Mouse (Mus musculus) frontal cortex, postnatal 25 days (tissue): ENCODE measurements around the gene Mtg2.

Source experiments
- DNase-seq, 2 experiments: peaks; one replicate each; pipeline ENCODE4 v3.0.0; 2022; ENCODE audit warnings: low spot score in 2 of 2

Mtg2 gene

DNA sequence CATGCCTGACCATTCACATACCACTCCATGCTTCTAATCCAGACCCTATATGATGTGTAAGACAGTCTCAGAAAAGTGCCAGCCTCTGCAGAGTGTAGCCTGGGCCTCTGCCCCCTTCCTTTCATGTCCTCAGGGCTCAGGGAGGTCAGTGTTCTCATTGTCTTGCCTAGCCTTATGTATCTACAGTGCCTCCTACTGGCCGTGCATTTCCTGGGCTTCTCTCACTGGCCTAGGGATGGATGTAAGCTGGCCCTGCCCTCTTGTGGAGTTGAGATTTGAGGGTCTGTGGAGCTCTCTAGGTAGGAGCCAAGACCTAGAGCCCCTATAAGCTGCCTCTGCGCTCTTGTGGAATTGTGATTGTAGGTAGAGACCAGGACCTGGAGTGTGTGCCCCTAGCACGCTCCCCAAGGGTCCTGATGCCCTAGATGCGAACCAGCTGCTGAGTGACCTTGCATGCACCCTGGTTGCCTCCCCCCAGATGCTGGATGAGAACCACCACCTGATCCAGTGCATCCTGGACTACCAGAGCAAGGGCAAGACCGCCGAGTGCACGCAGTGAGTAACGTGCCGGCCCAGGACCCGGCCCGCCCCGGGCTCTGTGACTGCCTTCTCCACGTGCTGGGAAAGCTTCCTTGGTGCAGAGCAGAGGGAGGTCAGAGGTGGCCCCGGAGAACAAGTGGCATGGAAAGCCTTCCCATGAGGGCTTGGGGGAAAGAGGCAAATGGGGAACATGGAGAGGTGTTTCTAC, 18.2 kb upstream of the Mtg2 start:
- DNase-seq, result no peak

DNA sequence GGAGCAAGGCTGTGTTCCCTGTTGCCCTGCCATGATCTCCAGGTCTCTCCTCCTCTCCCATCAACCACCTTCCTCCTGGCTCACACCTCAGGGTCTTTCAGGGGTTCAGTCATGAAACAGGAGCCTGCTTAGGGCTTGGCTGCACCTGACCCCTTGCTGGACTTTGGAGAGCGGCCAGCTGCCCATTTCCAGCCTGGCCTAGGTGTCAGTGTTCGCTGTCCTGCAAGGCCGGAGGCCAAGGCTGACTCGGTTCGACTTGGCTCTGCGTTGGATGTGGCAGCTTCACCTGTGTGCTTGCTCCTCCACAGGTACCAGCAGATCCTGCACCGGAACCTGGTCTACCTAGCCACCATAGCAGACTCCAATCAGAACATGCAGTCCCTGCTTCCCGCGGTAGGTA, 17.4 kb upstream of the Mtg2 start:
- no peak for DNase-seq

GRCm38 (mm10) chr2:180063338-180064131, 6.9 kb upstream of the Mtg2 start:
- DNase-seq, result no peak

DNA sequence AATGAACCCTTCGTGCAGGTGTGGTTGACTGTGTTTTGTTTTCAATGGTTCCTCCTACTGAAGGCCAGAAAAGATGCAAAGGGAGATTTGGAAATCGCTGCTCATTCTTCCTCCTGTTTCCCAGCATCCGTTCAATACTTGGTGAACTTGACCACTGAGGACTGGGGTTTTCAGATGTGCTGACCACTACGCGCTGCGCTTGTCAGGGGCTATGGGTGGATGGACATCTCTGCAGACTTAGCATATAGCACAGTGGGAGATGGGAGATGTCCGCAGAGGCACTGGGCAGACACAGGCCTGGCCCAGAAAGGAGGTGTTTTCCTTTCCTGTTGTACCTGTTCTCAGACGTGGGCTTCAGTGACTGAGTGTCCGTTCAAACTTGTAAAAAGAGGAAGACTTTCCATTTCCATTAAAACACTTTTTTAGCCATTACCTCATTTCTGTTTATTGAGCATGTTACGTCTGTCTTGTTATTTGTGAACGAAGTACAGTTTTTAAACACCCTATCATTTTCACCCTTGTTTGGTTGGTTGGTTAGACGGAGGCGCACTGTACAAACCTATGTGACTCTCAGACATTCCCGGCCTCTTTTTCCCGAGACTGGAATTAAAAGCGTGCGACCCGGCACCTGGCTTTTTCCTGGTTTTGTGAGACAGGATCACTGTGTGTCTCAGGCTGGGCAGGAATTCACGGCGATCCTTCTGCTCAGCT, 463 bp upstream of the Mtg2 start:
- no peak for DNase-seq

DNA sequence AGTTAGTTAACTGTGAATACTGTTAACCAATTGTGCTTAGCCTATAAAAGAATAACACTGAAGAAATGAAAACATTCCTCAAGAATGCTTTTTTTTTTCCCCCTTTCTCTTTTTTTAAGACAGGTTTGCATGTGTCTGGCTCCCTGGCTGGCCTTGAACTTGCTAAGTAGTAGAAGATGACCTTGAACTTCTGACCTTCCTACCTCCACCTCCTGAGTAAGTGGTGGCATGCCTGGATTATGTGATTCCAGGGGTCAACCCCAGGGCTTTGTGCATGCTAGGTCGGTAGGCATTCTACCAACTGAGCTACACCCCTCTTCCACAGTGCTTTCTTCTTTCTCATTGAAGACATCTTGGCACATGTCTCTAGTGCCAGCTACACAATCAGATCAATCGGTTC, 1.3 kb downstream of the Mtg2 start:
- no peak for DNase-seq

DNA sequence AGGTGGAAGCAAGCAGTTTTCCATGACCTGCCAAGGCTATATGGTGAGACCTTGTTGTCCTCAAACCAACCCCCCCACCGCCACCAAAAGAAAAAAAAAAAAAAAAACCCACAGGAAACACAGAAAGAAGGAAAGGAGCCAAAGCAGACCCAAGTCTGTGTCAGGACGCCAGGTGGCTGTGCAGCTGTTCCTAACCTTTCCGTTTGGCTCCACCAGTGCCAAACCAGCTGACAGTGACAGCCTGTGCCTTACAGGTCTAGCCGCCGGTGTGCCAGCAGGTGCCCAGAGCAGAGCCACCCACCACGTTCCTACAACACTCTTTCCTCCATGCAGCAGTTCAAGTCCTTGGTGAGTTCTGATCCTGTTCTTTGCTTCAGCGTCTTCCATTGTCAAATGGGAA, 2.5 kb downstream of the Mtg2 start:
- no peak for DNase-seq

- no peak for DNase-seq
Measured at GRCm38 (mm10) chr2:180077622-180078021, 7.2 kb downstream of the Mtg2 start.

GRCm38 (mm10) chr2:180080680-180081079, 10.3 kb downstream of the Mtg2 start:
- DNase-seq, result no peak

- DNase-seq, result no peak
Measured at GRCm38 (mm10) chr2:180083063-180083462, 12.7 kb downstream of the Mtg2 start.

DNA sequence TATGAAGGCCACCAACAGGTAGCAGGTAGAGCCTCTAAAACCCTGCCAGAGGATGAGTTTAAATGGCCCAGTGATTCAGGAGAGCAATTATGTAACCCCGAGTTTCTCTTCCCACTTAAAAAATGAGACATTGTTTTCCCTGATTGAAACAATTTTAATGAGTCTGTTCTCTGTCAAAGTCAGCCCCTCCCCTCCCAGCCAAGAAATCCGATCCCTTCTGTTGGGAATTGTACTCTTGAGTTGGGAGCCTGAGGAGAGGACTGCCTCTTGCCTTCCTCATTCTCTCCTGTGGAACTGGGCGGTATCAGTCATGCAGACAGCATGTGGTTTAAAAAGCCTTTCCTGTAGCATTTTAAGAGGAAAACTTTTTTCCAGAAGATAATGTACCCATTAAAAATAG, 14.2 kb downstream of the Mtg2 start:
- DNase-seq, result no peak

DNA sequence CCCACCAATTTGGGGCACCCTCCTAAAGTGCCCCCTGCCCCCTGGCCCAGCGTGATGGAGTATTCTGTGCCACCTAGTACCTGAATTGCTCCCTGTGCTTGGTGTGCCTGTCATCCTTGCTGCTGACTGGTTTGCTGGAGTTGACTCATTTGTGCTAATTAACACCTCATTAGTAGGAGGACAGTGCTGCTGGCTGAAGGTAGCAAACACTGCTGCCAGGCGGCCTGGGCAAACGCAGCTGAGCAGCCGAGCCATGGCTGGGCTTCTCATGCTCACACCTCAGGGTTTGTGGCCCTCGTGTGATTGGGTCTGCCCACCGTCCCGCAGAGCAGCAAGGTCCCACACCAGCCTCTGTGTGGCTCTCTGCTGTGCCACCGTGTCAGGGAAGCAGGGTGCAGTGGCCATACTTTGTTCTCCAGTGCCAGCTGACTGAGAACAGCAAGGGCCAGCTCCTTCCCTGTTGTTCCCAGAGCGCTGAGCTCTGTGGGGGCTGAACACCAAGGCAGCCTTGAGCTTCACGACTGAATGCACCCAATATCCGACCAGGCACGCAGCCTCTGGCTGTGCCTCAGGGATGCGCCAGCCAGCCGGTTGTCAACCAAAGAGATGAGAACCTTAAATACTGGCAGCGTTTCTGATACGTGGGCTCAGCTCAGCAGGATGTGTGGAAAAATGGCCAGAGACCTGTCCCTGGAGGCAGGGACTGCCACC, 15.7 kb downstream of the Mtg2 start:
- no peak for DNase-seq

DNA sequence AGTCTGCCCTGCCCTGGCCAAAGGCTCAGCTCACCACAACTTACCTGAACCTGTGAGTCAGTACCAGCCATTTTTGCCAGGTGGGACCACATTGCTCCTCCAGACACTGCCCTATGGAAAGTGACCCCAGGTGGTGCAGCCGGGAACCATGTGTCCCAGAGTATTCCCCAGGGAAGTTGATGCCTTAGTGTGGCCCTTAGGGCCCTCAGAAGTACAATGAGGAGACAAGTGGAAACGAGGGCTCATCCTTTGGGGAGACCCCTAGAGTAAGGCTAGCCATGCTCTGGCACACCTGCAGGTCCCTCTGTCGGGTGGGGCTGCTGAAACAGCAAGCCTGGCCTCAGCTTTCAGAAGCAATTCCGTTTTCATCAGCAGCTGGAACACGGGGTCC, 16.2 kb downstream of the Mtg2 start:
- DNase-seq, result no peak

DNA sequence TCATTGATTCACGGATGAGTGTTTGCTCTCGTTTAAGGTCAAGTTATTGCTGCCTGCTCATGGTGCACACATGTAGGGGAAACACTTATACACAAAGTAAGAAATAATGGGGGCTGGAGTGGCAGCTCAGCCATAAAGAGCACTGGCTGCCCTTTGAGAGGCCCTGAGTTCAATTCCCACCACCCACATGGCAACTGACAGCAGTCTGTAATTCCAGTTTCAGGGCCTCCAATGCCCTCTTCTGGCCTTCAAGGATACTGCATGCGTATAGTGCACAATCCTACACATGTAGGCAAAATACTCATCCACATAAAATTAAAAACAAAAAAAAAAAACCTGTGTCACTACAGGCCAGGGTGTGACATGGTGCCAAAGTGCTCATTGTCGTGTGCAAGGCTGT, 17.1 kb downstream of the Mtg2 start:
- DNase-seq, result no peak

DNA sequence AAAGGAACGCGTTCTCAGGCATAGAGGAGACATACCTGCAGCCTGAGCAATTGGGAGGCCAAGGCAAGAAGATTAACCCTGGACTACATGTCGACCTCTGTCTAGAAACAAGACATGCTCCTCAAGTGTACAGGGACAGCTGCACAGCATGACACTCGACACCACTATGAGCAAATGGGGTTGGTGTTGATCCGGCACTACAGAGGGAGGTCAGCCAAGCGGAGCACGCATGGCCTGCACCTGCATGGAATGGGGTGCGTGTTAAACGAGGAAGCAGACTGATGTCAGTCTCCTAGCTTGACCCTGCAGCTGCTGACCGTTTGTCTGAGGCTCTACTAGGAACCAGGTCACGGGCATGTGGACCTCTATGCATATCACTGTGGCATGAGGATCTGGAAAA, 19.9 kb downstream of the Mtg2 start:
- no peak for DNase-seq

DNA sequence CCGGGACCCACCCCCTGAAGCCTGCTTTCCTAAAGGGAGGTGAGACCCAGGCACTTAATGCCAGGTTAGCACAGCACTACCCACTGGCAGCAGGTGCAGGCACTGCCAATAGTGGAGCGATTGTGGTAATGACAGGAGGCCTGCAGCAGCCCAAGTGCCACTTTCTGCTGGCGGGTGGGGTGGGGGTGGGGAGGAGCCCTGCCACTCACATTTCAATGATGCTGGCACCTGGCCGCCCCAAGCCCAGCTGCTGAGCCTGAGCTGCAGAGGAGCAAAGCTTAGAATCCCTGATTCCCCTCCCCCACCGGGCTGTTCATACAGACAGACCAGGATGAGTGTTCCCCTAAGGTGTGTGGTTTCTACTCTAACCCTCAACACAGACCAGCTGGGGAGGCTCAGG, 25.3 kb downstream of the Mtg2 start:
- DNase-seq, result no peak

DNA sequence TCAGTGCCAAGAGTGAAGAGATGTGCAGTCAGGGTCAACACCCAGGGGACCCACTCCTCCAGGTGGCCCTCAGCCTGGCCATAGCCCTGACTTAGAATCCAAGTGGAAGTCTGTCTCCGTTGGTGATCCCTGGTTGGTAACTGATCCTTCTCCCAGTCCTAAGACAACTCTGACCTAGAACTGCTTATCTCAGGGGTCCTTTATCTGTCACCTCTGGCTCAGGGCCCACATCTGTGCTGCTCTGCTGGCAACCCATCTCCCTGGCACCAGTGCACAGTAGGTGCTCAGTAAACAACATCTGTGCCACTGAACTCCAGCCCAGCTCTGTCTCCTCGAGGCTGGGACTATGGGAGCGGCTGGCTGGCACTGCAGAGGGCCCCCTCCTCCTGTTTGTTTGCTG, 27.2 kb downstream of the Mtg2 start:
- DNase-seq, result no peak

DNA sequence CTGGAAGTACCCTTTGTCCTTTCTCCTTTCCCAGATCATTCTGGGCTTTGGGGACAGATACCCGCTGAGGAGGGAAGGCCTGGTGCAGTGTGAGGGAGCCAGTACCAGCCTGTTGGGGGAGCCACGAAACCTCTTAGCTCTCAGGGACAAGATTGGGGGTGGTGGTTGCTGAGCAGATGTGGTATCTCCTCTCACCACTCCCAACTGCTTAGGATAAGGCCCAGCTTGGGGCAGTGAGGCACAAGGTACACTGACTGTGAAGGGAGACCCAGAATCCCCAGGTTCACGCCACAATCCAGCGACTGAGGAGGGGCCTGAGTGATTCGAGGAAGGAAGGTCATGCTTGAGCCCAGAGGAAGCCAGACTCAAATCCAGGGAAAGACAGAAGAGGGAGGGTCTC, 27.8 kb downstream of the Mtg2 start:
- DNase-seq, result no peak

- DNase-seq, result no peak
Measured at GRCm38 (mm10) chr2:180099529-180099928, 29.1 kb downstream of the Mtg2 start.

GRCm38 (mm10) chr2:180103151-180103977, 33.0 kb downstream of the Mtg2 start:
- no peak for DNase-seq

- DNase-seq, result no peak
Measured at GRCm38 (mm10) chr2:180103978-180104658, 33.7 kb downstream of the Mtg2 start, which contains the start of gene Hrh3. TSS of gene Hrh3 (minus strand) at chr2:180104488.
